Mouse (Mus musculus) stomach, embryonic 14.5 days (tissue): ENCODE measurements around the gene Nt5dc3. TPM values are rescaled to one million over a fixed set of nuclear protein-coding genes. Genes with fewer than 3 reads are reported as not detected.

ENCODE experiments used
- ATAC-seq: fragments of 200-750 bp; cut with Nextera tagmentation; 2 replicates; pipeline ENCODE4 v1.8.0; 2017; ENCODE audit warnings: low read depth, moderate TSS enrichment; ENCODE audit not compliant: insufficient number of reproducible peaks, insufficient read depth, low FRiP score
- H3K27ac ChIP-seq: fragments of 300-500 bp; sonication (generic); 2 replicates; pipeline ENCODE4 v1.5.1; 2014; ENCODE audit warnings: mild to moderate bottlenecking, low read length, moderate library complexity, mixed read lengths
- H3K27me3 ChIP-seq: fragments of 300-500 bp; sonication (generic); 2 replicates; pipeline ENCODE4 v1.6.1; 2014; ENCODE audit warnings: low read length, control low read depth, mixed read lengths; ENCODE audit not compliant: control insufficient read depth, insufficient read depth
- H3K36me3 ChIP-seq: fragments of 300-500 bp; sonication (generic); 2 replicates; pipeline ENCODE4 v1.6.1; 2014; ENCODE audit warnings: mild to moderate bottlenecking, control low read depth, low read length, moderate library complexity, mixed read lengths; ENCODE audit not compliant: control insufficient read depth, insufficient read depth
- H3K4me1 ChIP-seq: fragments of 300-500 bp; sonication (generic); 2 replicates; pipeline ENCODE4 v1.6.1; 2014; ENCODE audit warnings: low read length, control low read depth, mixed read lengths; ENCODE audit not compliant: control insufficient read depth, insufficient read depth
- H3K4me2 ChIP-seq: fragments of 300-500 bp; sonication (generic); replicated peaks from 2 replicates; pipeline ENCODE4 v1.6.1; 2014; ENCODE audit warnings: low read depth, low read length, control low read depth
- H3K4me3 ChIP-seq: fragments of 300-500 bp; sonication (generic); 2 replicates; pipeline ENCODE4 v1.5.1; 2014; ENCODE audit warnings: low read depth, low read length, control low read depth
- H3K9ac ChIP-seq: fragments of 300-500 bp; sonication (generic); replicated peaks from 2 replicates; pipeline ENCODE4 v1.6.1; 2014; ENCODE audit warnings: low read depth, mild to moderate bottlenecking, control low read depth, low read length, moderate library complexity, mixed read lengths
- H3K9me3 ChIP-seq: fragments of 300-500 bp; sonication (generic); 2 replicates; pipeline ENCODE4 v1.6.1; 2016; ENCODE audit warnings: low read depth, low read length, control low read depth; ENCODE audit not compliant: control insufficient read depth
- WGBS: fragments of 180-500 bp; shearing (Covaris S2); extraction: QIAGEN DNeasy Blood & Tissue Kit; methylation state at CpG from one replicate; pipeline ENCODE4 v1.1.7; 2014; 5-methylcytosine and 5-hydroxymethylcytosine counted together
- polyA plus RNA-seq: library from polyadenylated mRNA; unstranded; fragments of >200 nt; fragmentation: Nextera tagmentation; extraction: Ambion mirVana; gene quantifications from 2 replicates; pipeline ENCODE4 v1.2.1, GENCODE M21; 2014

The Nt5dc3 gene
- polyA plus RNA-seq, 1 experiment from 2014 or later: 2.2 TPM

- no peak for ATAC-seq
Measured at GRCm38 (mm10) chr10:86828221-86829135, 49.7 kb downstream of the Nt5dc3 start.

GRCm38 (mm10) chr10:86829515-86829914, 50.7 kb downstream of the Nt5dc3 start:
- no peak overlapping the region for H3K27ac ChIP-seq

More at GRCm38 (mm10) chr10:86828221-86829135, 49.7 kb downstream of the Nt5dc3 start:
- H3K36me3 ChIP-seq: no peaks in the 10 kb centered on the region
- 82% methylated on average over 15 of the region's 15 CpGs for WGBS
- H3K27me3 ChIP-seq: no peaks in the 10 kb centered on the region
- no peaks in the 10 kb centered on the region for H3K4me1 ChIP-seq
- no peak overlapping the region for H3K4me3 ChIP-seq
- H3K27ac ChIP-seq: no peak overlapping the region
- H3K9me3 ChIP-seq: no peaks in the 10 kb centered on the region
- H3K4me2 ChIP-seq: no peak overlapping the region
- H3K9ac ChIP-seq: no peak overlapping the region

GRCm38 (mm10) chr10:86836784-86837183, 58.0 kb downstream of the Nt5dc3 start:
- no peak for ATAC-seq
- Histone ChIP-seq H3K4me1 (no peaks in the 10 kb centered on the region), H3K9ac (no peak overlapping the region), H3K36me3 (no peaks in the 10 kb centered on the region), H3K27me3 (no peaks in the 10 kb centered on the region), H3K27ac (no peak overlapping the region), H3K9me3 (no peaks in the 10 kb centered on the region), H3K4me2 (no peak overlapping the region), H3K4me3 (no peak overlapping the region)
- WGBS: 75% methylated on average over 4 of the region's 4 CpGs

More at GRCm38 (mm10) chr10:86829515-86829914, 50.7 kb downstream of the Nt5dc3 start:
- ATAC-seq: no peak
- WGBS: 93% methylated on average over 2 of the region's 2 CpGs
- Histone ChIP-seq H3K4me2 (no peak overlapping the region), H3K36me3 (no peaks in the 10 kb centered on the region), H3K4me1 (no peaks in the 10 kb centered on the region), H3K9me3 (no peaks in the 10 kb centered on the region), H3K9ac (no peak overlapping the region), H3K4me3 (no peak overlapping the region), H3K27me3 (no peaks in the 10 kb centered on the region)

- Histone ChIP-seq H3K4me3 (no peak overlapping the region), H3K9ac (no peak overlapping the region), H3K4me1 (no peaks in the 10 kb centered on the region), H3K27me3 (no peaks in the 10 kb centered on the region), H3K4me2 (no peak overlapping the region), H3K27ac (no peak overlapping the region), H3K9me3 (no peaks in the 10 kb centered on the region), H3K36me3 (no peaks in the 10 kb centered on the region)
- WGBS: 83% methylated on average over 6 of the region's 6 CpGs
- ATAC-seq: no peak
Measured at GRCm38 (mm10) chr10:86838827-86839226, 60.0 kb downstream of the Nt5dc3 start.

GRCm38 (mm10) chr10:86842659-86843058, 63.9 kb downstream of the Nt5dc3 start:
- Histone ChIP-seq H3K4me1 (no peaks in the 10 kb centered on the region), H3K9me3 (no peaks in the 10 kb centered on the region), H3K36me3 (no peaks in the 10 kb centered on the region), H3K4me2 (no peak overlapping the region), H3K4me3 (no peak overlapping the region), H3K9ac (no peak overlapping the region), H3K27ac (no peak overlapping the region), H3K27me3 (no peaks in the 10 kb centered on the region)
- no peak for ATAC-seq
- WGBS: 66% methylated on average over 5 of the region's 5 CpGs

- Histone ChIP-seq H3K4me1 (no peaks in the 10 kb centered on the region), H3K27ac (no peak overlapping the region), H3K36me3 (no peaks in the 10 kb centered on the region), H3K4me2 (no peak overlapping the region), H3K9ac (no peak overlapping the region), H3K27me3 (no peaks in the 10 kb centered on the region), H3K9me3 (no peaks in the 10 kb centered on the region), H3K4me3 (no peak overlapping the region)
- WGBS: 64% methylated on average over 9 of the region's 9 CpGs
- no peak for ATAC-seq
Measured at GRCm38 (mm10) chr10:86846926-86847467, 68.2 kb downstream of the Nt5dc3 start.

GRCm38 (mm10) chr10:86849087-86849486, 70.3 kb downstream of the Nt5dc3 start:
- no peaks in the 10 kb centered on the region for H3K36me3 ChIP-seq
- no peak overlapping the region for H3K9ac ChIP-seq
- H3K4me3 ChIP-seq: no peak overlapping the region
- no peaks in the 10 kb centered on the region for H3K27me3 ChIP-seq
- no peak overlapping the region for H3K4me2 ChIP-seq
- H3K4me1 ChIP-seq: no peaks in the 10 kb centered on the region
- no peaks in the 10 kb centered on the region for H3K9me3 ChIP-seq
- 78% methylated on average over 4 of the region's 4 CpGs for WGBS
- no peak overlapping the region for H3K27ac ChIP-seq
- ATAC-seq: no peak

GRCm38 (mm10) chr10:86849508-86849907, 70.7 kb downstream of the Nt5dc3 start:
- ATAC-seq: no peak
- Histone ChIP-seq H3K4me3 (no peak overlapping the region), H3K36me3 (no peaks in the 10 kb centered on the region), H3K4me2 (no peak overlapping the region), H3K27ac (no peak overlapping the region), H3K27me3 (no peaks in the 10 kb centered on the region), H3K9ac (no peak overlapping the region), H3K9me3 (no peaks in the 10 kb centered on the region), H3K4me1 (no peaks in the 10 kb centered on the region)
- WGBS: 77% methylated on average over 4 of the region's 4 CpGs
